Mouse (Mus musculus): ENCODE data around the gene Chadl.
"Not testable (repeated sequence)": the region's sequence is repeated elsewhere in the genome, so short reads cannot be mapped to it uniquely, and the experiment has no call there.

DNA sequence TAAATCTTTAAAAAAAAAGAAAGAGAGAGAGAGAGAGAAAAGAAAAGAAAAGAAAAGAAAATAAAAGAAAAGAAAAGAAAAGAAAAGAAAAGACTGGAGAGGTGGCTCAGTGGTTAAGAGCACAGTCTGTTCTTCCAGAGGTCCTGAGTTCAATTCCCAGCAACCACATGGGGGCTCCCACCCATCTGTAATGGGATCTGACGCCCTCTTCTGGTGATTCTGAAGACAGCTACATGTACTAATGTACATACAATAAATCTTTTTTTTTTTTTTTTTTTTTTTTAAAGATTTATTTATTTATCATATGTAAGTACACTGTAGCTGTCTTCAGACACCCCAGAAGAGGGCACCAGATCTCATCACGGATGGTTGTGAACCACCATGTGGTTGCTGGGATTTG, 45.3 kb upstream of the Chadl start:
- not testable (repeated sequence) for TF ChIP-seq CTCF (IDR thresholded peaks at IDR 0.05; ENCODE audit: control insufficient read depth, insufficient read depth, insufficient replicate concordance, low read depth, low read length); POLR2A (IDR thresholded peaks at IDR 0.05; ENCODE audit: control insufficient read depth, low read depth, low read length)
